Mouse (Mus musculus): ENCODE results near the gene Ly6g6e. TPM values are rescaled to one million over a fixed set of nuclear protein-coding genes. Genes with fewer than 3 reads are reported as not detected.

Ly6g6e gene
- polyA plus RNA-seq, 1 experiment from 2014 or later, result 16.8 TPM

DNA sequence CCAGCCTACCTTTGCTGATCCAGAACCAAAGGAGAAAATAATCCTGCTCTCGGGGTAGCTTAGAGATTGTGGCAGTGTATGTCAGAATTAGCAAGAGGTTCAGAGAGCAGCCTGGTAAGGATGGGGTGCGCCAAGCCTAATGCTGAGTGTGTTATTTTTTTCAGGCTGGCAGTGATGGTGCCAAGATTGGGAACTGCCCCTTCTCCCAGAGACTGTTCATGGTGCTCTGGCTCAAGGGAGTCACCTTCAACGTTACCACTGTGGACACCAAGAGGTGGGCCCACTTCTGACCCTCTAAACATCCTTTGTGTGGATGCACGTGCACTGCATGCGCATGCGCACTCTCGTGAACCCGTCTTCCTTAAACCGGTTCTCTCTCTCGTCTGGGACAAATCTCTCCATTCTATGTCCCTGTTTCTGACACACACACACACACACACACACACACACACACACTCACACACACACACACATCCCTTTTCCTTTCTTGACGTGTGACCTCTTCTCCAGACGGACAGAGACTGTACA is 24.4 kb upstream of the Ly6g6e start:
- Histone ChIP-seq H3K4me3 (replicated peaks) (peak overlapping the region; percentile 65), H3K4me2 (peak overlapping the region; percentile 80), H3K36me3 (peaks cover 32% of the 10 kb centered on the region), H3K9ac (peak overlapping the region; percentile 78; the same call in 1 of the 2 replicates), H3K9me3 (no peaks in the 10 kb centered on the region), H3K27ac (peak overlapping the region; percentile 98), H3K4me1 (peaks cover 29% of the 10 kb centered on the region), H3K27me3 (replicated peaks) (no peaks in the 10 kb centered on the region)
- WGBS, result 72% methylated on average over 12 of the region's 12 CpGs
- ATAC-seq (ENCODE audit: insufficient read depth, low FRiP score, low read depth), result no peak

DNA sequence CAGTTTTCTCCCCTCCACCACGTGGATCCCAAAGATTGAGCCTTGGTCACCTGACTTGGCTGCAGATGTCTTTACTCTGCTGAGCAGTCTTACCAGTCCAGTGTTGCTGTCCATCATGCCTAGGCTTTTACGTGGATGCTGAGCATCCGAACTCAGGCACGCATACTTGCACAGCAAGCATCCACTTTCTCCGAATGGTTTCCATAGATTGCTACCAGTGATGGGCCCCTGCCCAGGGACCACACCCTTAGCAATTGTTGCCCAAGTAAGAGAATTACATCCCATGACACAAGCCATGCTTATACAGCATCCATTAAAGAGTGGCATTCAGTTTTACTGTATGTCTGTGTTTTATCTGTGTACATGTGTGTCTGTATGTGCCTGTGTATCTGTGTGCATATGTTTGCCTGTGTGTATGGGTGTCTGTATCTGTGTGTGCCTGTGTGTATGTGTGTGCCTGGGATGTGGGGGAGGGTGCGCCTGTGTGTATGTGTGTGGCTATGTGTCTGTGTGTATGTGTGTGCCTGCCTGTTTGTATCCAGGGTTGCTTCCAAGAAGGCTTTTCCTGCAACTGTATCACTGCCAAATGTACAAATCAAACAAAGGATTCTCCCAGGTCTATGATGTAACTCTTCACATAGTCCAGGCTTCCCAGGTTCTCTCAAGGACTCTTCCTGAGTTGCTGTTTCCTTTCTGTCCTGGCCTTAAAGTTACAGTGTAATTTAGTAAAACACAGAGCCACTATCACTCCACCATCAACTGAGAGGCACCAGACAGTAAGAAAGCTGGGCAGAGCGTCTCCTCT is 20.8 kb upstream of the Ly6g6e start:
- Histone ChIP-seq H3K4me2 (no peak overlapping the region), H3K36me3 (peaks cover 46% of the 10 kb centered on the region), H3K27ac (no peak overlapping the region), H3K9ac (no peak overlapping the region), H3K9me3 (no peaks in the 10 kb centered on the region), H3K27me3 (replicated peaks) (no peaks in the 10 kb centered on the region), H3K4me1 (peaks cover 32% of the 10 kb centered on the region), H3K4me3 (replicated peaks) (no peak overlapping the region)
- no peak for ATAC-seq (ENCODE audit: insufficient read depth, low FRiP score, low read depth)
- 85% methylated on average over 7 of the region's 7 CpGs for WGBS

DNA sequence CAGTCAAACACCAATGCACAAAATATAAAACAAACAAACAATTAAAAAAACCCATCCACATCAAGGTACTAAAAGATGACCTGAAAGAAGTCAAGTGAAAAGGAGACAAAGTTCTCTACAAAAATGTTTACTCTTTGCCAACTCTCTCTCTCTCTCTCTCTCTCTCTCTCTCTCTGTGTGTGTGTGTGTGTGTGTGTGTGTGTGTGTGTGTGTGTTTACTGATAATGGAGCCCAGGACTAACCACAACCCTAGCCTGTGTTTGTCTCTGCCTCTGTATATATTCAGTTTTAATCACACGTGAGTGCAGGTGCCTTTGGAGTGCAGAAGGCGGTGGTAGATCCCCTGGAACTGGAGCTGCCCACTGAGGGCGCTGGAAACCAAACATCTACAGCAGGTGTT is 19.6 kb upstream of the Ly6g6e start:
- peaks cover 55% of the 10 kb centered on the region for H3K36me3 ChIP-seq
- 68% methylated on average over 3 of the region's 3 CpGs for WGBS
- no peak overlapping the region for H3K4me3 ChIP-seq (replicated peaks)
- no peaks in the 10 kb centered on the region for H3K9me3 ChIP-seq
- no peak overlapping the region for H3K4me2 ChIP-seq
- H3K4me1 ChIP-seq, result peaks cover 38% of the 10 kb centered on the region
- no peaks in the 10 kb centered on the region for H3K27me3 ChIP-seq (replicated peaks)
- ATAC-seq (ENCODE audit: insufficient read depth, low FRiP score, low read depth), result no peak
- no peak overlapping the region for H3K27ac ChIP-seq
- H3K9ac ChIP-seq, result no peak overlapping the region

DNA sequence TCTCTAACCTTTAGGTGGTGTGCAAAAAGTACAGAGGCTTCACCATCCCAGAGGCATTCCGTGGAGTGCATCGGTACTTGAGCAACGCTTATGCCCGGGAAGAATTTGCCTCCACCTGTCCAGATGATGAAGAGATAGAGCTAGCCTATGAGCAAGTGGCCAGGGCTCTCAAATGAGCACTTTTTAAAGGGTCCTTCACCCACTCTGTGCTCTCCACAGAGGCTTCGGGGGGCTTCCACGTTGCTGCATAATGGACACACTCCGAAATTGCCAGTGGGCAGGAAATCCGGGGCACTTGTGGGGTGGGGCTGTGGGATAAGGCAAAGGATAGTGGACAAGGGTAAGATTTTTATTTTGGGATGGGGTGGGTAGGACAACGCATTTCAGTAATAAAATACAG is 18.4 kb upstream of the Ly6g6e start:
- 56% methylated on average over 9 of the region's 9 CpGs for WGBS
- Histone ChIP-seq H3K36me3 (peaks cover 50% of the 10 kb centered on the region), H3K4me1 (peaks cover 39% of the 10 kb centered on the region), H3K9ac (no peak overlapping the region), H3K27ac (peak overlapping the region; percentile 91), H3K9me3 (no peaks in the 10 kb centered on the region), H3K27me3 (replicated peaks) (no peaks in the 10 kb centered on the region), H3K4me3 (replicated peaks) (peak overlapping the region; percentile 69), H3K4me2 (no peak overlapping the region; the same call in 1 of the 2 replicates)
- ATAC-seq (ENCODE audit: insufficient read depth, low FRiP score, low read depth), result no peak

DNA sequence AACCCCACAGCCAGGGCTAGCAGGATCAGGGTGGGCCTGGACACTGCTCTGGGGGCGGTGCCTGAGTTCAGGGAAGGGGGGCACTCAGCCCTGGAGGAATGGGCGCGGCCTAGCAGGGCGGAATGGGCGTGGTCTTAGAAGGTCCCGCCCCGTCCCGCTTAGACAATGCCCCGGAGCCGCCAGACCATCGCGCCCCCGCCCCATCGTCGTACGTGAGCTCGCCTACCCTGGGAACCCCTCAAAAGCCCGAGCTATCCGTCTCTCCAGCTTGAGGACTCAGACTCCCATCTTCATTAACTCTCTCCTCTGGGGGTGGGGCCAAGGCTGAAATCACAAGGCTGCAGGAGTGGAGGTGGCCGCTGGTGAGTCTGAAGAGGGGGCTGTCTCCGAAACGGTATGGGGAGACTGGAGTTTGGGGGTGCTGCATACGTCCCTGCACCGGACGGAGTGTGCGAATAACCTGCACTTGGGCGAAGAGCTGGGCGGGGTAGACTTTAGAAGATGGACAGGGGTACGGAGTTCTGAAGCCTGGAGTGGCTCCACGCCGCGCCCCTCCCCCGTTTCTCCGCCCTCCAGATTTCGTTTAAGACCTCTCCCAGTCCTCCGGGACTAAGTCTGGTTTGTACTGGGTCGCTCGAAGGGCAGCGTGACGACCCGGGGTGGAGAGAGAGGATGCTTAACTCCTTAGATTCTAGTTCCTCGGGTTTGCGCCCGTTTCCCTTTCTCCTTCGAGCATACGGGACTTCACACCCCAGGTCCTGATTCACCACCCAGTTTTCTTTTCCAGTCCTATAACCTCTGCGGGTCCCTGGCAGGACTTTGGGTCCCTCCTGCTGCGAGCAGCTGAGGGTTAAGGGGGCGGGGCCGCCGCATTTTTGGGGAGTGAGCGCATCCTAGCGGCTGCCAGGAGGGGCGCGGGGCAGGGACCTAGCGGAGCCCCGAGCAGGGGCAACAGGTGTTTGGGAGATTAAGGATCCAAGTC is 17.5 kb upstream of the Ly6g6e start, which contains the start of gene Ddah2:
Gene Ddah2 (plus strand): TSS at position 125 of the 982 bp plus-strand sequence.
- peak within 1 kb of the TSS; percentile 83 for H3K4me2 ChIP-seq
- WGBS, result under 1% methylated on average over 57 of the region's 57 CpGs
- H3K36me3 ChIP-seq, result peaks cover 44% of the 10 kb centered on the region
- no peaks in the 10 kb centered on the region for H3K27me3 ChIP-seq (replicated peaks)
- H3K9ac ChIP-seq, result peak within 1 kb of the TSS; percentile 78
- H3K4me1 ChIP-seq, result peaks cover 43% of the 10 kb centered on the region
- no peaks in the 10 kb centered on the region for H3K9me3 ChIP-seq
- peak; percentile 86 for ATAC-seq (ENCODE audit: insufficient read depth, low FRiP score, low read depth)
- H3K4me3 ChIP-seq (replicated peaks), result peak within 1 kb of the TSS; percentile 69
- H3K27ac ChIP-seq, result peak within 1 kb of the TSS; percentile 91

DNA sequence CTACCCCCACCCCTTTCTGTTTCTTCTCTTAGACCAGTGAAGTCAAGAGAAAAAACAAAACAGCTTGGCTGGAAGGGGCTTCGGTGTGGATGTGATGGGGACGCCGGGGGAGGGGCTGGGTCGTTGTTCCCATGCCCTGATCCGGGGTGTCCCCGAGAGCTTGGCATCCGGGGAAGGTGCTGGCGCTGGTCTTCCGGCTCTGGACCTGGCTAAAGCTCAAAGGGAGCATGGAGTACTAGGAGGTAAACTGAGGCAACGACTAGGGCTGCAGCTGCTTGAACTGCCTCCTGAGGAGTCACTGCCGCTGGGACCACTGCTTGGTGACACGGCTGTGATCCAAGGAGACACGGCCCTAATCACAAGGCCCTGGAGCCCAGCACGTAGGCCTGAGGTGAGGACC is 16.6 kb upstream of the Ly6g6e start:
- H3K4me2 ChIP-seq, result peak overlapping the region; percentile 83
- no peaks in the 10 kb centered on the region for H3K9me3 ChIP-seq
- peak overlapping the region; percentile 36; the same call in 1 of the 2 replicates for H3K9ac ChIP-seq
- H3K36me3 ChIP-seq, result peaks cover 38% of the 10 kb centered on the region
- 29% methylated on average over 14 of the region's 14 CpGs for WGBS
- peak overlapping the region; percentile 69 for H3K4me3 ChIP-seq (replicated peaks)
- H3K27me3 ChIP-seq (replicated peaks), result no peaks in the 10 kb centered on the region
- ATAC-seq (ENCODE audit: insufficient read depth, low FRiP score, low read depth), result no peak
- no peak overlapping the region for H3K27ac ChIP-seq
- peaks cover 51% of the 10 kb centered on the region for H3K4me1 ChIP-seq

DNA sequence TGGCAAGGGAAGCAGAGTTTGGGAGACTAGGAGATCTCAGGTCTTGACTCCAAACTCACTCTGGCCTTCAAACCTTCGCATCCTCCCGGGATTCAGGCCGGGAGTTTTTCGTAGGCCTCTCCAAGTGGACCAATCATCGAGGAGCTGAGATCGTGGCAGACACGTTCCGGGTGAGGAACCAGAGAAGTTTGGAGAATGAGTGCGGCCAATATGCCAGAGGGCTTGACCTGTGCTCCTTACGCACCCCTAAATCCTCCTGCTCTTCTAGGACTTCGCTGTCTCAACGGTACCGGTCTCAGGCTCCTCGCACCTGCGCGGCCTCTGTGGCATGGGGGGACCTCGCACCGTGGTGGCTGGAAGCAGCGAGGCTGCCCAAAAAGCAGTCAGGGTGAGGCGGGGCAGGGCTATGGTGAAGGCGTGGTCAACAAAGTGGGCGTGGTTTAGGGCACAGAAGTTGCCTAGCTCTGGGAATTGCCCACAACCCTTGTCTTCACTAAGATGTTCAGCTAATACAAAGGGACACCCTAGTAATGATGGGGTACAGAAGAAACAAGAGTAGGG is 15.9 kb upstream of the Ly6g6e start:
- WGBS, result 58% methylated on average over 22 of the region's 22 CpGs
- peaks cover 58% of the 10 kb centered on the region for H3K4me1 ChIP-seq
- peaks cover 33% of the 10 kb centered on the region for H3K36me3 ChIP-seq
- H3K9me3 ChIP-seq, result no peaks in the 10 kb centered on the region
- H3K4me2 ChIP-seq, result peak overlapping the region; percentile 83
- peak overlapping the region; percentile 69 for H3K4me3 ChIP-seq (replicated peaks)
- no peaks in the 10 kb centered on the region for H3K27me3 ChIP-seq (replicated peaks)
- no peak overlapping the region; the same call in 1 of the 2 replicates for H3K9ac ChIP-seq
- no peak for ATAC-seq (ENCODE audit: insufficient read depth, low FRiP score, low read depth)
- no peak overlapping the region for H3K27ac ChIP-seq

DNA sequence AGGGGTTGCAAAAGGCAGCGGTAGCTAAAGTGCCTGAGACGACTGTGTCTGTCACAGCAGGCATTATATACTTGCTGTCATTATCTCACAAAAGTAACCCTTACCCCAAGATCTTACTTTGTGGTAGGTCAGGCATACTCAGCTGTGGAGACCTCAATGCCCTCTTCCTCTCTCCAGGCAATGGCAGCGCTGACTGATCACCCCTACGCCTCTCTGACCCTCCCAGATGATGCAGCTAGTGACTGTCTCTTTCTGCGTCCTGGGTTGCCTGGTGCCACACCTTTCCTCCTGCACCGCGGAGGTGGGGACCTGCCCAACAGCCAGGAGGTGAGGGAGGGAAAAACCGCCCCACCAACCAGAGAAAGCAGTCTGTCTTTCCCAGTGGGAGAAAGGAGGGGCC is 15.4 kb upstream of the Ly6g6e start:
- Histone ChIP-seq H3K27ac (no peak overlapping the region), H3K4me2 (0 out of 2 replicates have a peak overlapping the region, but pooled peaks have one; percentile 2)

DNA sequence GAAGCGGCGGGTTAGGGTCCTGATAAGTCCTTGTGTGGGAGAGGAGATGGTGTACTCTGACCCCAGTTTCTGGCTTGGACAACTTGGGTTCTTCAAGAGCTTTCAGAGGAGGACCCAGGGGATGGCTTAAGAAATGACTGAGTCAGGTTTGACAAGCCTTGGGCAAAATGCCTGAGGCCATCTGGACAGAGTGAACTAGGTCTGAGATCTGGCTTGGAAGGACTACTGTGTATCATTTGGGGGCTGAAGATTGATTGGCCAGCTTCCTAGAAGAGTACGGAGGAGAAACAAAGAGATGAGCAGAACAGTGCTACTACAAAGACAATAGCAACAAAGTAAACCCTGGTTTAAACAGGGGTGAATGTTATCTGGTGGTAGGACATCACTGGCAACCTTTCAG is 13.2 kb upstream of the Ly6g6e start:
- Histone ChIP-seq H3K4me3 (replicated peaks) (no peak overlapping the region), H3K9me3 (no peaks in the 10 kb centered on the region), H3K9ac (no peak overlapping the region), H3K4me2 (no peak overlapping the region), H3K36me3 (peaks cover 17% of the 10 kb centered on the region), H3K27me3 (replicated peaks) (0 out of 2 replicates have a peak, but pooled peaks cover 6% of the 10 kb centered on the region), H3K4me1 (peaks cover 55% of the 10 kb centered on the region), H3K27ac (0 out of 2 replicates have a peak overlapping the region, but pooled peaks have one; percentile 84)
- ATAC-seq (ENCODE audit: insufficient read depth, low FRiP score, low read depth), result no peak
- 82% methylated on average over 3 of the region's 3 CpGs for WGBS

More for the DNA sequence above, 15.4 kb upstream of the Ly6g6e start:
- WGBS, result 82% methylated on average over 8 of the region's 8 CpGs
- Histone ChIP-seq H3K9me3 (no peaks in the 10 kb centered on the region), H3K9ac (no peak overlapping the region), H3K4me1 (peaks cover 58% of the 10 kb centered on the region), H3K27me3 (replicated peaks) (no peaks in the 10 kb centered on the region), H3K4me3 (replicated peaks) (no peak overlapping the region), H3K36me3 (peaks cover 28% of the 10 kb centered on the region)
- no peak for ATAC-seq (ENCODE audit: insufficient read depth, low FRiP score, low read depth)

DNA sequence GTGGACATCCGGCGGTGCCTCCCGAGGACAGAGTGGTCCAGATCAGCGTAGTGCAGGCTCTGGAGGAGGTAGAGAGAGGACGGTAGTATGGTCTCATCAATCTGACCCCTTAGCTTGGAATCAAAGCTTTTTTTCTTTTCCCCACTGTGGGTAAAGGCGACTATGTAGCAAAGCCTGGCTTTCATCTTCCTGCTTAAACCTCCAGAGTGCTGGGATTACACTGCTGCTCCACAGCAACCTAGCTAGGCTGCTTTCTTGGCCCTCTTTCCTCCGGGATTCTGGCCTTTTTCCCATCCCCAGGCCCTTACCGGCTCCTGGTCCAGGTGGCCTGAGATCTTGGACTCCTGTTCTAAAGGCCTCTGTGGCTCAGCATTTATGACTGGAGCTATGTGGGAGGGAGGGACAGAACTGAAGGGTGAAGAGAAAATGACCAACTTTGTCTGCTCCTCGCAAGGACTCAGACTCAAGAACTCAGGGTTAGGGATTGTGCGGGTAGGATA is 12.3 kb upstream of the Ly6g6e start:
- 28% methylated on average over 10 of the region's 10 CpGs for WGBS

More for the DNA sequence above, 12.3 kb upstream of the Ly6g6e start:
- peaks cover 17% of the 10 kb centered on the region for H3K36me3 ChIP-seq
- peak overlapping the region; percentile 35 for H3K4me3 ChIP-seq (replicated peaks)
- peaks cover 51% of the 10 kb centered on the region for H3K4me1 ChIP-seq
- ATAC-seq (ENCODE audit: insufficient read depth, low FRiP score, low read depth), result 0 out of 2 replicates have a peak, but pooled peaks have one; percentile 1
- H3K27ac ChIP-seq, result peak overlapping the region; percentile 84
- H3K4me2 ChIP-seq, result peak overlapping the region; percentile 61
- no peaks in the 10 kb centered on the region for H3K9me3 ChIP-seq
- no peak overlapping the region for H3K9ac ChIP-seq
- H3K27me3 ChIP-seq (replicated peaks), result 0 out of 2 replicates have a peak, but pooled peaks cover 6% of the 10 kb centered on the region

Measured in stomach, embryonic 15.5 days (tissue).